Mouse (Mus musculus): ENCODE results near the gene Camta1. TPM values are rescaled to one million over a fixed set of nuclear protein-coding genes. Genes with fewer than 3 reads are reported as not detected.

The Camta1 gene
- polyA plus RNA-seq, 1 experiment from 2014 or later, result 25.3 TPM

DNA sequence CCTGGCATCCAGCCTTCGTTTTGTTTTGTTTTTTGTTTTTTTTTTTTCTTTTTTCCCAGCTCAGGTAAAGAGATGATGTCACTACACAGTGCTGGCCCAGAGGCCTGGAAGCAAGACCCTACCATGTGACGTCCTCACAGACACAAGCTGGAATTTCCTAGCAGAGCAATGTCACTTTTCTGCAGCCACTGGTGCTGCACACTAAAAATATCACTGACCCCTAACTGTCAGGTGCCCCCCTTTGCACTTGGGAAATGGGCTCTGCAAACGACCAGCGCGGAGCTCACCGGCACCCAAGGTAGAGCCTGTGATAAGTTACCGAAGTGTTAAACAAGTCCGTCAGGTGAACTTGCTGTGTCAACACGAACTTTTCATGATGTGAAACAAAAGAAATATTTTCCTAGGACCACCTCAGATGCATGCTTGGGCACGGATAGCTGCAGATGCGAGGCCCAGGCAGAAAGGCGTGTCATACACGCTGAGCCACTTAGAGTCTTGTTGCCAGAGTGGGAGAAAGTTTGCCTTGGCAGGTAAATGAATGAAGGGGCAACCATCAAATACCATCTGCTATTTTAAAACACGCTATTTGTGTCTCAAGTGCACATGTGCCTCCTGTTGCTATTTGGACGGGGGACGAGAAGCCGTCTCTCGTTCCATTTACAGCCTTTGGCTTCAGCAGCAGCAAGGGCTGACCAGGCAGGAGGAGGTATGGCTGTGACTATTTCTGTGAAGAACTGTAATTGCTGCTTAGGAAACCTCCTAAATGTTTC lies 765.2 kb downstream of the Camta1 start:
- Histone ChIP-seq H3K4me1 (ENCODE audit: control insufficient read depth, low read depth, low read length) (no peaks in the 10 kb centered on the region), H3K4me3 (ENCODE audit: low read depth, low read length) (no peak overlapping the region), H3K27me3 (ENCODE audit: control insufficient read depth, insufficient read depth, low read depth, low read length) (no peaks in the 10 kb centered on the region), H3K4me2 (ENCODE audit: low read depth, low read length) (no peak overlapping the region), H3K9ac (ENCODE audit: low read depth, low read length) (no peak overlapping the region), H3K36me3 (ENCODE audit: control insufficient read depth, insufficient read depth) (no peaks in the 10 kb centered on the region), H3K27ac (ENCODE audit: low read length) (no peak overlapping the region), H3K9me3 (replicated peaks; ENCODE audit: control insufficient read depth, low read length) (no peaks in the 10 kb centered on the region)
- ATAC-seq (ENCODE audit: low read depth), result no peak
- WGBS (ENCODE audit: insufficient replicate concordance), result 69% methylated on average over 18 of the region's 18 CpGs

DNA sequence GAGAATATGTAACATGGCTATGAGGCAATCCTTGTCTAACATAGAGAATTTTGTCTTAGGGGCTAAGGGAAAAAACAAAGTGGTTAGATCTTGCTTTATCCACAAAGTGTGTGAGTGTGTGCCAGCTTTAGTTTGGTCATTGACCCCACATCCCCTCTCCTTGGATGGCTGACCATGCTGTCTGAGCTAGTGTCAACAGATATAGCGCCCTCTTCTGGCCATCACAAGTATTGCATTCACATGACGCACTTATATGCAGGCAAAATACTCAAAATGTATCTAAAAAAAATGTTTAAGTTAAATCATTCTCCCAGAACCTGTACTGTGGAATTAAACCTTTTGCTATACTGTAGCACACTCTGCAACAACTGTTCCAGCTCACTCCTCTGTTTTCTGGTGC lies 766.5 kb downstream of the Camta1 start:
- Histone ChIP-seq H3K9me3 (replicated peaks; ENCODE audit: control insufficient read depth, low read length) (no peaks in the 10 kb centered on the region), H3K4me1 (ENCODE audit: control insufficient read depth, low read depth, low read length) (no peaks in the 10 kb centered on the region), H3K4me2 (ENCODE audit: low read depth, low read length) (no peak overlapping the region), H3K36me3 (ENCODE audit: control insufficient read depth, insufficient read depth) (no peaks in the 10 kb centered on the region), H3K4me3 (ENCODE audit: low read depth, low read length) (no peak overlapping the region), H3K27ac (ENCODE audit: low read length) (no peak overlapping the region), H3K9ac (ENCODE audit: low read depth, low read length) (no peak overlapping the region), H3K27me3 (ENCODE audit: control insufficient read depth, insufficient read depth, low read depth, low read length) (no peaks in the 10 kb centered on the region)
- no peak for ATAC-seq (ENCODE audit: low read depth)
- WGBS (ENCODE audit: insufficient replicate concordance), result 34% methylated on average over 2 of the region's 2 CpGs

DNA sequence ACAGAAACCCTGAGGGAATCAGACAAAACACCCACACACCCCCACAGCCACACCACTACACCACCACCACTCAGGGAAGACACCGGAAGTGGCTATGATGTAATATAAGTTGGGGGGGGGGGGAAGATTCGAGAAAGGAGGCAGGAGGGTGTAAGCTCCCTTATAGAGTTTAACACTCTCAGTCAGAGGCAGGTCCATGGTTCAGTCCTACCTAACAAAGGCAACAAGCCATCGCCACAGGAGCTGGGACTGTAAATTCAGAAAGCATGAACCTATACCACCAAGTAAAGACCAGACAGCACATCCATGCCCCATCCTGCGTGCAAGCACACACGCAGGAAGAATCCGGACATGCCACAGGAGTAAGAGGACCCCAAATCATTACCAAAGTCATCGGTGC lies 772.4 kb downstream of the Camta1 start, which contains the start of gene Gm13090:
Gm13090 (plus strand) TSS at position 301 of the 400 bp plus-strand sequence.
- Histone ChIP-seq H3K27ac (ENCODE audit: low read length) (no peak within 1 kb of the TSS), H3K4me2 (ENCODE audit: low read depth, low read length) (no peak within 1 kb of the TSS), H3K9ac (ENCODE audit: low read depth, low read length) (no peak within 1 kb of the TSS), H3K4me1 (ENCODE audit: control insufficient read depth, low read depth, low read length) (no peaks in the 10 kb centered on the region), H3K4me3 (ENCODE audit: low read depth, low read length) (no peak within 1 kb of the TSS), H3K27me3 (ENCODE audit: control insufficient read depth, insufficient read depth, low read depth, low read length) (no peaks in the 10 kb centered on the region), H3K36me3 (ENCODE audit: control insufficient read depth, insufficient read depth) (no peaks in the 10 kb centered on the region), H3K9me3 (replicated peaks; ENCODE audit: control insufficient read depth, low read length) (no peaks in the 10 kb centered on the region)
- WGBS (ENCODE audit: insufficient replicate concordance), result 65% methylated on average over 7 of the region's 7 CpGs
- ATAC-seq (ENCODE audit: low read depth), result no peak

GRCm38 (mm10) chr4:151088819-151089218 lies 772.9 kb downstream of the Camta1 start:
- Histone ChIP-seq H3K4me1 (ENCODE audit: control insufficient read depth, low read depth, low read length) (no peaks in the 10 kb centered on the region), H3K36me3 (ENCODE audit: control insufficient read depth, insufficient read depth) (no peaks in the 10 kb centered on the region), H3K4me3 (ENCODE audit: low read depth, low read length) (no peak overlapping the region), H3K4me2 (ENCODE audit: low read depth, low read length) (no peak overlapping the region), H3K27me3 (ENCODE audit: control insufficient read depth, insufficient read depth, low read depth, low read length) (no peaks in the 10 kb centered on the region), H3K9ac (ENCODE audit: low read depth, low read length) (no peak overlapping the region), H3K9me3 (replicated peaks; ENCODE audit: control insufficient read depth, low read length) (no peaks in the 10 kb centered on the region), H3K27ac (ENCODE audit: low read length) (no peak overlapping the region)
- WGBS (ENCODE audit: insufficient replicate concordance), result 88% methylated on average over 14 of the region's 14 CpGs
- ATAC-seq (ENCODE audit: low read depth), result no peak

DNA sequence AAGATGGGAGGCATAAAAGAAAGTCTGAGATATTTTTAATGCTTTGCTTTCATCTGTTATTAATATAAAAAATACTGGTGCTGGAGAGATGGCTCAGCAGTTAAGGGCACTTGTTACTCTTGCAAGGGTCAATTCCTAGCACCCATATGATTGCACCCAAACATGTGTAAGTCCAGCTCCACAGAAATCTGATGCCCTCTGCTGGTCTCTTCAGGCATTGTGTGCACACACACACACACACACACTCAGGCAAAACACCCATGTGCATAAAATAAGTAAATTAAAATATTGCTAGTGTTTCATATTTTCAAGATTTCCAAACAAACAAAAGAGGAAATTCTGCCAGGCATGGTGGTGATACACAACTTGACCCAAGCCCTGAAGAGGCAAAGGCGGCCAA lies 774.3 kb downstream of the Camta1 start:
- no peaks in the 10 kb centered on the region for H3K4me1 ChIP-seq (ENCODE audit: control insufficient read depth, low read depth, low read length)
- no peak overlapping the region for H3K27ac ChIP-seq (ENCODE audit: low read length)
- H3K9ac ChIP-seq (ENCODE audit: low read depth, low read length), result no peak overlapping the region
- 62% methylated on average over 1 of the region's 1 CpGs for WGBS (ENCODE audit: insufficient replicate concordance)
- no peaks in the 10 kb centered on the region for H3K36me3 ChIP-seq (ENCODE audit: control insufficient read depth, insufficient read depth)
- no peak overlapping the region for H3K4me3 ChIP-seq (ENCODE audit: low read depth, low read length)
- no peaks in the 10 kb centered on the region for H3K27me3 ChIP-seq (ENCODE audit: control insufficient read depth, insufficient read depth, low read depth, low read length)
- no peaks in the 10 kb centered on the region for H3K9me3 ChIP-seq (replicated peaks; ENCODE audit: control insufficient read depth, low read length)
- H3K4me2 ChIP-seq (ENCODE audit: low read depth, low read length), result no peak overlapping the region
- ATAC-seq (ENCODE audit: low read depth), result no peak

GRCm38 (mm10) chr4:151083027-151083426 lies 778.6 kb downstream of the Camta1 start:
- H3K4me3 ChIP-seq (ENCODE audit: low read depth, low read length), result no peak overlapping the region
- no peaks in the 10 kb centered on the region for H3K27me3 ChIP-seq (ENCODE audit: control insufficient read depth, insufficient read depth, low read depth, low read length)
- H3K9ac ChIP-seq (ENCODE audit: low read depth, low read length), result no peak overlapping the region
- ATAC-seq (ENCODE audit: low read depth), result no peak
- no peaks in the 10 kb centered on the region for H3K4me1 ChIP-seq (ENCODE audit: control insufficient read depth, low read depth, low read length)
- no peaks in the 10 kb centered on the region for H3K9me3 ChIP-seq (replicated peaks; ENCODE audit: control insufficient read depth, low read length)
- H3K36me3 ChIP-seq (ENCODE audit: control insufficient read depth, insufficient read depth), result no peaks in the 10 kb centered on the region
- no peak overlapping the region for H3K27ac ChIP-seq (ENCODE audit: low read length)
- 64% methylated on average over 5 of the region's 5 CpGs for WGBS (ENCODE audit: insufficient replicate concordance)
- no peak overlapping the region for H3K4me2 ChIP-seq (ENCODE audit: low read depth, low read length)

- H3K4me1 ChIP-seq (ENCODE audit: control insufficient read depth, low read depth, low read length), result no peaks in the 10 kb centered on the region
Observed at GRCm38 (mm10) chr4:151081977-151082376, 779.7 kb downstream of the Camta1 start.

GRCm38 (mm10) chr4:151081355-151081754 lies 780.3 kb downstream of the Camta1 start:
- Histone ChIP-seq H3K4me1 (ENCODE audit: control insufficient read depth, low read depth, low read length) (no peaks in the 10 kb centered on the region), H3K4me3 (ENCODE audit: low read depth, low read length) (no peak overlapping the region), H3K9me3 (replicated peaks; ENCODE audit: control insufficient read depth, low read length) (no peaks in the 10 kb centered on the region), H3K4me2 (ENCODE audit: low read depth, low read length) (no peak overlapping the region), H3K36me3 (ENCODE audit: control insufficient read depth, insufficient read depth) (no peaks in the 10 kb centered on the region), H3K27ac (ENCODE audit: low read length) (no peak overlapping the region), H3K27me3 (ENCODE audit: control insufficient read depth, insufficient read depth, low read depth, low read length) (no peaks in the 10 kb centered on the region), H3K9ac (ENCODE audit: low read depth, low read length) (no peak overlapping the region)
- WGBS (ENCODE audit: insufficient replicate concordance), result 47% methylated on average over 2 of the region's 2 CpGs
- ATAC-seq (ENCODE audit: low read depth), result no peak

More at GRCm38 (mm10) chr4:151081977-151082376, 779.7 kb downstream of the Camta1 start:
- H3K9me3 ChIP-seq (replicated peaks; ENCODE audit: control insufficient read depth, low read length), result no peaks in the 10 kb centered on the region
- H3K9ac ChIP-seq (ENCODE audit: low read depth, low read length), result no peak overlapping the region
- no peak overlapping the region for H3K4me2 ChIP-seq (ENCODE audit: low read depth, low read length)
- H3K36me3 ChIP-seq (ENCODE audit: control insufficient read depth, insufficient read depth), result no peaks in the 10 kb centered on the region
- no peak overlapping the region for H3K4me3 ChIP-seq (ENCODE audit: low read depth, low read length)
- ATAC-seq (ENCODE audit: low read depth), result no peak
- no peak overlapping the region for H3K27ac ChIP-seq (ENCODE audit: low read length)
- WGBS (ENCODE audit: insufficient replicate concordance), result 71% methylated on average over 13 of the region's 13 CpGs
- H3K27me3 ChIP-seq (ENCODE audit: control insufficient read depth, insufficient read depth, low read depth, low read length), result no peaks in the 10 kb centered on the region

DNA sequence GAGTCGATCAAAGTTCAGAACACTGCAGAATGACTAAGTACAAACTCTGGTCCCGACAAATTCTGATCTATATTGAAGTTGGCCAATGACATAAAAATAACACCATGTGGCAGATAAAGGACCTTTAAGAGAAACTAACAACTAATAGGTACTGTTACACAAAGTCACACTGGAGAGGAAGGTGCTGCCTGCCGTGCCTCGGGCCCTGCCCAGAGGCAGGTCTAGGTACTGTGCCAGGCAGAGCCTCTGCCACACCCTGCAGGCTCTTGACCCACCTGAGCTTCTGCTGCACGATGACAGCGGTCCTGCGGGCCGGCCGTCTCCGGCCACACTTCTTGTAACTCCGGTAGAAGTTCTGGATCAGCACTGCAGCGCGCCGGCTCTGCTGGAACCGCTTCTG lies 786.9 kb downstream of the Camta1 start:
- Histone ChIP-seq H3K4me3 (ENCODE audit: low read depth, low read length) (no peak overlapping the region), H3K27me3 (ENCODE audit: control insufficient read depth, insufficient read depth, low read depth, low read length) (no peaks in the 10 kb centered on the region), H3K27ac (ENCODE audit: low read length) (no peak overlapping the region), H3K4me1 (ENCODE audit: control insufficient read depth, low read depth, low read length) (no peaks in the 10 kb centered on the region), H3K36me3 (ENCODE audit: control insufficient read depth, insufficient read depth) (no peaks in the 10 kb centered on the region), H3K9me3 (replicated peaks; ENCODE audit: control insufficient read depth, low read length) (no peaks in the 10 kb centered on the region), H3K9ac (ENCODE audit: low read depth, low read length) (no peak overlapping the region), H3K4me2 (ENCODE audit: low read depth, low read length) (no peak overlapping the region)
- 76% methylated on average over 15 of the region's 15 CpGs for WGBS (ENCODE audit: insufficient replicate concordance)
- no peak for ATAC-seq (ENCODE audit: low read depth)

All from liver, embryonic 16.5 days (tissue).